Mouse (Mus musculus) stomach, embryonic 16.5 days (tissue): ENCODE measurements at regions not wholly inside any gene's neighbourhood (a gene's known extent, or its start where the extent isn't known, plus 50 kb on each side); places are given as distances from the start of the nearest gene placed in this dataset.

Source experiments
- ATAC-seq: fragments of 200-750 bp; cut with Nextera tagmentation; 2 replicates; pipeline ENCODE4 v1.8.0; 2017; ENCODE audit warnings: moderate number of reproducible peaks, moderate TSS enrichment; ENCODE audit not compliant: insufficient read depth, low FRiP score
- H3K27ac ChIP-seq: fragments of 300-500 bp; sonication (generic); 2 replicates; pipeline ENCODE4 v1.5.1; 2014; ENCODE audit warnings: low read length
- H3K27me3 ChIP-seq: fragments of 300-500 bp; sonication (generic); 2 replicates; pipeline ENCODE4 v1.6.1; 2014; ENCODE audit warnings: low read length, control low read depth, mixed read lengths; ENCODE audit not compliant: control insufficient read depth, insufficient read depth
- H3K36me3 ChIP-seq: fragments of 300-500 bp; sonication (generic); 2 replicates; pipeline ENCODE4 v1.6.1; 2014; ENCODE audit warnings: low read length; ENCODE audit not compliant: control insufficient read depth, insufficient read depth
- H3K4me1 ChIP-seq: fragments of 300-500 bp; sonication (generic); 2 replicates; pipeline ENCODE4 v1.6.1; 2014; ENCODE audit warnings: low read length, control low read depth, mixed read lengths; ENCODE audit not compliant: control insufficient read depth, insufficient read depth
- H3K4me2 ChIP-seq: fragments of 300-500 bp; sonication (generic); 2 replicates; pipeline ENCODE4 v1.6.1; 2014; ENCODE audit warnings: low read depth, low read length, mixed read lengths
- H3K4me3 ChIP-seq: fragments of 300-500 bp; sonication (generic); replicated peaks from 2 replicates; pipeline ENCODE4 v1.5.1; 2014; ENCODE audit warnings: mild to moderate bottlenecking, low read length
- H3K9ac ChIP-seq: fragments of 300-500 bp; sonication (generic); 2 replicates; pipeline ENCODE4 v1.6.1; 2014; ENCODE audit warnings: low read length
- H3K9me3 ChIP-seq: fragments of 300-500 bp; sonication (generic); replicated peaks from 2 replicates; pipeline ENCODE4 v1.6.1; 2016; ENCODE audit warnings: low read length, control low read depth; ENCODE audit not compliant: control insufficient read depth
- WGBS: fragments of 180-500 bp; shearing (Covaris S2); extraction: QIAGEN DNeasy Blood & Tissue Kit; methylation state at CpG from one replicate; pipeline ENCODE4 v1.1.7; 2014; 5-methylcytosine and 5-hydroxymethylcytosine counted together

DNA sequence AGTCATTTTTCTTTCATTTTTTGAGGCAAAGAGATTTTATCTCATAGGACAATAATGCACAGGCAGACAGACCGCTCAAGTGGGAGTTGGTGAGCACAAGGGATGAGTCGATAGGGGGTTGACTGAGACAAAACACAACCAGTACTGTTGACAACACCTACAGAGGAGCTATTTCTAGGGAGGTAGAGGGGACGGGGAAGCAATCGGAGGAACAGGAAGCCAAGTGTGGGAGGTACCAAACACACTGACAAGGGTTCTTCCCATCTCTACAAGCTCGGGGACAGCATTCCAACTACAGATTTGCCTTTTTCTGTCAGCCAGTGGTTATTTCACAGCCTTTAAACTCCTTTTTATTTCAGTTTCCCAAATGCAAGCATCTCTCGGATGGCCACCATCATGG is 83.3 kb upstream of the AI593442 start:
- no peaks in the 10 kb centered on the region for H3K27me3 ChIP-seq
- H3K9me3 ChIP-seq: no peaks in the 10 kb centered on the region
- H3K9ac ChIP-seq: no peak overlapping the region
- no peak overlapping the region for H3K4me3 ChIP-seq
- H3K36me3 ChIP-seq: no peaks in the 10 kb centered on the region
- H3K4me1 ChIP-seq: no peaks in the 10 kb centered on the region
- WGBS: 82% methylated on average over 6 of the region's 6 CpGs
- ATAC-seq: no peak
- H3K27ac ChIP-seq: no peak overlapping the region
- no peak overlapping the region for H3K4me2 ChIP-seq

GRCm38 (mm10) chr9:52761257-52761656 is 81.7 kb upstream of the AI593442 start:
- no peak overlapping the region for H3K27ac ChIP-seq
- no peaks in the 10 kb centered on the region for H3K27me3 ChIP-seq
- H3K4me1 ChIP-seq: no peaks in the 10 kb centered on the region
- no peaks in the 10 kb centered on the region for H3K9me3 ChIP-seq
- no peaks in the 10 kb centered on the region for H3K36me3 ChIP-seq
- no peak for ATAC-seq
- 66% methylated on average over 5 of the region's 5 CpGs for WGBS
- no peak overlapping the region for H3K4me2 ChIP-seq
- no peak overlapping the region for H3K4me3 ChIP-seq
- H3K9ac ChIP-seq: no peak overlapping the region

GRCm38 (mm10) chr9:52748366-52748765 is 68.8 kb upstream of the AI593442 start:
- no peak for ATAC-seq
- Histone ChIP-seq H3K36me3 (no peaks in the 10 kb centered on the region), H3K4me3 (no peak overlapping the region), H3K9me3 (no peaks in the 10 kb centered on the region), H3K9ac (no peak overlapping the region), H3K27ac (no peak overlapping the region), H3K27me3 (no peaks in the 10 kb centered on the region), H3K4me1 (no peaks in the 10 kb centered on the region), H3K4me2 (no peak overlapping the region)
- WGBS: 87% methylated on average over 3 of the region's 3 CpGs

DNA sequence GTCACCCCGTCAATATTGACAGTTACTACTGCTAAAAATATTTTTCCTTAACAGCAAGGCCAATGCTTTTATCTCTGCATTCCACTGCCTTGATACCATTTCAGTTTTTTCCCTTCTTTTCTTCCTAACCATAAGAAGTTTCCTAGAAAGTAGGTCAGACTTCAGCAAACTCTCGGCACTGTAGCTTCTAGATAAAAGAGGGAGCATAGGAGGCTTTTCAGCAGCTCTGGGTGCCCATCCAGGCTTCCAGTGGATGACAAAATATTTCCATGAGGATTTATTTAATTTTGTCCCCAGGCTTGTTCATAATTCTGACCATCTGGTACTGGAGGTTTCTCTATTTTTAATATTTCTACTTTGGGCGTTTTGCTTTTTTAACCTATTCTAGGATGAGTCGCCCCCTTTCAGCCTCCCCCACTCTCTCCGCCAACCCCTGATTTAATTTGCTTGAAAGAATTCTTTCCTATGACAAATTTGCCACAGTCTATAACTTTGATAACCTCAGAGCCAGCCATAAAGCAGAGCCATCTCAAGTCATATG is 59.0 kb upstream of the AI593442 start:
- H3K9me3 ChIP-seq: no peaks in the 10 kb centered on the region
- H3K9ac ChIP-seq: no peak overlapping the region
- ATAC-seq: no peak
- no peaks in the 10 kb centered on the region for H3K36me3 ChIP-seq
- H3K4me2 ChIP-seq: no peak overlapping the region
- WGBS: 72% methylated on average over 5 of the region's 5 CpGs
- no peak overlapping the region for H3K4me3 ChIP-seq
- no peaks in the 10 kb centered on the region for H3K4me1 ChIP-seq
- no peak overlapping the region for H3K27ac ChIP-seq
- H3K27me3 ChIP-seq: no peaks in the 10 kb centered on the region
